Mouse (Mus musculus) midbrain, embryonic 11.5 days (tissue): Measurements from ENCODE around the gene Tfcp2. TPM values are rescaled to one million over a fixed set of nuclear protein-coding genes. Genes with fewer than 3 reads are reported as not detected.

Experiments
- ATAC-seq: fragments of 200-750 bp; cut with Nextera tagmentation; 2 replicates; pipeline ENCODE4 v1.8.0; 2017; ENCODE audit warnings: moderate TSS enrichment, moderate library complexity; ENCODE audit not compliant: low FRiP score
- DNase-seq: peaks from one replicate; pipeline ENCODE4 v3.0.0; 2015; ENCODE audit warnings: low spot score; ENCODE audit errors: missing footprints
- H3K27ac ChIP-seq: fragments of 300-500 bp; sonication (generic); 2 replicates; pipeline ENCODE4 v1.5.1; 2014; ENCODE audit warnings: low read depth, low read length
- H3K27me3 ChIP-seq: fragments of 300-500 bp; sonication (generic); 2 replicates; pipeline ENCODE4 v1.6.1; 2014; ENCODE audit warnings: mild to moderate bottlenecking, low read length, moderate library complexity, mixed read lengths; ENCODE audit not compliant: control insufficient read depth, insufficient read depth
- H3K36me3 ChIP-seq: fragments of 300-500 bp; sonication (generic); 2 replicates; pipeline ENCODE4 v1.6.1; 2014; ENCODE audit warnings: mild to moderate bottlenecking, low read length, moderate library complexity, mixed read lengths; ENCODE audit not compliant: control insufficient read depth, insufficient read depth
- H3K4me1 ChIP-seq: fragments of 300-500 bp; sonication (generic); 2 replicates; pipeline ENCODE4 v1.6.1; 2014; ENCODE audit warnings: low read length; ENCODE audit not compliant: control insufficient read depth, insufficient read depth
- H3K4me2 ChIP-seq: fragments of 300-500 bp; sonication (generic); 2 replicates; pipeline ENCODE4 v1.6.1; 2014; ENCODE audit warnings: mild to moderate bottlenecking, moderate library complexity
- H3K4me3 ChIP-seq: fragments of 300-500 bp; sonication (generic); 2 replicates; pipeline ENCODE4 v1.5.1; 2014; ENCODE audit warnings: low read depth, low read length
- H3K9ac ChIP-seq: fragments of 300-500 bp; sonication (generic); 2 replicates; pipeline ENCODE4 v1.6.1; 2014; ENCODE audit warnings: low read length
- H3K9me3 ChIP-seq: fragments of 300-500 bp; sonication (generic); 2 replicates; pipeline ENCODE4 v1.6.1; 2016; ENCODE audit warnings: low read length; ENCODE audit not compliant: control insufficient read depth
- WGBS: fragments of 180-500 bp; shearing (Covaris S2); extraction: QIAGEN DNeasy Blood & Tissue Kit; methylation state at CpG from one replicate; pipeline ENCODE4 v1.1.7; 2014; 5-methylcytosine and 5-hydroxymethylcytosine counted together
- polyA plus RNA-seq: library from polyadenylated mRNA; unstranded; fragments of >200 nt; fragmentation: Nextera tagmentation; extraction: Ambion mirVana; gene quantifications from 2 replicates; pipeline ENCODE4 v1.2.1, GENCODE M21; 2014

The Tfcp2 gene
- polyA plus RNA-seq, 1 experiment from 2014 or later = 29.9 TPM

DNA sequence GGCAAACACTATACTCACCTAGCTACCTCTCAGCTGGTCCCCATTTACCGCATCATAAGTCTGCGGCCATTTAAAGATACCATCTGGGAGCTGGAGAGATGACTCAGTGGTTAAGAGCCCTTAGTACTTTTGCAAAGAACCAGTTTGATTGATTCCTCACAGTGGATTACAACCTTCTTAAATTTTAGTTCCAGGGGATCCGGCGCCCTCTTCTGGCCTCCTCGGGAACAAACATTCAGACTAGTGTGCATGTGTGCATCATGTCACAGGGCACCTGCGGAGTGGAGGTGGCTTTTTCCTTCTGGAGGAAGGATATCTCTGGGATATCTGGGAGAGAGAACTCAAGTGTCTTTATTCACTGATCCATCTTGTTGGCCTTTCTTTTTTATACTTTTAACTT is 88.1 kb downstream of the Tfcp2 start:
- H3K9ac ChIP-seq = no peak overlapping the region
- no peaks in the 10 kb centered on the region for H3K27me3 ChIP-seq
- no peak for DNase-seq
- H3K4me1 ChIP-seq = peaks cover 6% of the 10 kb centered on the region; the same call in 1 of the 2 replicates
- no peaks in the 10 kb centered on the region for H3K9me3 ChIP-seq
- no peak for ATAC-seq
- H3K36me3 ChIP-seq = no peaks in the 10 kb centered on the region
- H3K27ac ChIP-seq = no peak overlapping the region
- WGBS = 27% methylated on average over 6 of the region's 6 CpGs
- H3K4me2 ChIP-seq = no peak overlapping the region
- no peak overlapping the region for H3K4me3 ChIP-seq

DNA sequence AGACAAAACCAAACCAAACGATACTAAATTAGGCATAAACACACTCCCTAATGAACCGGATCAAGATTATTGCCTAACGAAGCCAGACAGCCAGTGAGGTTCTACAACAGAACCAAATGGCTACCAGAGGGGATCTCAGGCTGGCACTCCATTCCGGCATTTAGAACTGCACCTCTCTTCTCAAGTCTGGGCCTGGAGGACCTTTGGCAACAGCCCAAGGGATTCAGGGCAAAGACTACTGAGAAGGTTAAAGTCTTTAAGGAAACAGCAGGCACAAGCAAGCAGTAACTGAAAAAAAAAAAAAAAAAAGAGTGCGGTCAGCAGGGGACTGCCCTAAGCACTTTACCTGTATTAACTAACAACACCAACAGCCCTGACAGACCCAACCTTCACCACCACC is 89.7 kb downstream of the Tfcp2 start:
- 86% methylated on average over 4 of the region's 5 CpGs for WGBS
- Histone ChIP-seq H3K27me3 (no peaks in the 10 kb centered on the region), H3K9me3 (no peaks in the 10 kb centered on the region), H3K36me3 (no peaks in the 10 kb centered on the region), H3K4me2 (no peak overlapping the region), H3K27ac (no peak overlapping the region), H3K9ac (no peak overlapping the region), H3K4me3 (no peak overlapping the region), H3K4me1 (no peaks in the 10 kb centered on the region)
- ATAC-seq (no peak), DNase-seq (no peak)

DNA sequence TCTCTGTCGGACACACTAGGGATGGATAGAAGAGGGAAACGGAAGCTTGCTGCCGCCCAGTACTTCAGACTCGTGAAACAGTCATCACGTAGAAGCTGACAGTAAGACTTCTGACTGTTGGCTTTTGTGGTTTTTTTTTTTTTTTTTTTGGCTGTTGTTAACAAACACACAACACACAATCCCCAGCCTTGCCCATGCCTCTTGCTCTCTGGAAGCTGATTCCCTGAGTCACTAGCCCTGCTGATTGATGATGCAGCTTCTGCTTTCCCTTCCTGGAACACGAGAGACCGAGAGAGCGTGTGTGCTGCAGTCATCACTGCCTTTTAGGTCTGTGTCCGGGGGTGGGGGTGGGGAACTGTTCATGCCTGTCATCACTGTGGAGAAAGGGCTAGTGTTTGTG is 90.2 kb downstream of the Tfcp2 start:
- Histone ChIP-seq H3K4me1 (no peaks in the 10 kb centered on the region), H3K4me3 (no peak overlapping the region), H3K4me2 (no peak overlapping the region), H3K9ac (no peak overlapping the region), H3K27me3 (no peaks in the 10 kb centered on the region), H3K9me3 (no peaks in the 10 kb centered on the region), H3K36me3 (no peaks in the 10 kb centered on the region), H3K27ac (no peak overlapping the region)
- no peak for ATAC-seq
- 84% methylated on average over 9 of the region's 9 CpGs for WGBS
- DNase-seq = no peak

GRCm38 (mm10) chr15:100460942-100461341 is 90.9 kb downstream of the Tfcp2 start:
- Histone ChIP-seq H3K4me2 (peak overlapping the region; percentile 3; the same call in 1 of the 2 replicates), H3K9me3 (no peaks in the 10 kb centered on the region), H3K9ac (no peak overlapping the region), H3K4me1 (no peaks in the 10 kb centered on the region), H3K4me3 (no peak overlapping the region), H3K36me3 (no peaks in the 10 kb centered on the region), H3K27me3 (no peaks in the 10 kb centered on the region), H3K27ac (no peak overlapping the region)
- ATAC-seq (0 out of 2 replicates have a peak, but pooled peaks have one; percentile 33), DNase-seq (no peak)
- 11% methylated on average over 12 of the region's 12 CpGs for WGBS

- 45% methylated on average over 10 of the region's 10 CpGs for WGBS
- Histone ChIP-seq H3K27me3 (no peaks in the 10 kb centered on the region), H3K36me3 (no peaks in the 10 kb centered on the region), H3K4me3 (no peak overlapping the region), H3K4me2 (no peak overlapping the region), H3K4me1 (no peaks in the 10 kb centered on the region), H3K27ac (no peak overlapping the region), H3K9me3 (no peaks in the 10 kb centered on the region), H3K9ac (no peak overlapping the region)
- peak; percentile 89 for DNase-seq
- ATAC-seq = no peak
Measured at GRCm38 (mm10) chr15:100458055-100458454, 93.8 kb downstream of the Tfcp2 start.

DNA sequence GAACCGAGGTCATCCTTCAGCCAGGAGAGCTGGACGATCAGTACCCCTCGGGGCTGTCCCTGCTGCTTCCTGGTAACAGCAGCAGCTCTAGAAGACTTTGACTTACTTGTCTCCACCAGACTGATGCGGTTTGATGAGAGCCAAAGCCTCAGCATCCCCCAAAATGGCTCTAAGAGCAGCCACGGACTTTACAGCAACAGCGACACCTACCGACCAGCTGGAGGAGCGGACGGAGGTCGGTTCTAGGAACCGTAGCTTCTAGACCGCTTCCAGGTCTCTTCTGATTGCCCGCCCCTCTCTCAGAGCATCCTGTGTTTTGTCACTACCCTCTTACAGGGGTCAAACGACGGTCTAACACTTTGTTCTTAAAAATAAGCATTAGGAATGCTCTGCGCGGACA is 94.5 kb downstream of the Tfcp2 start:
- ATAC-seq = peak; percentile 35; the same call in 1 of the 2 replicates
- Histone ChIP-seq H3K9me3 (no peaks in the 10 kb centered on the region), H3K9ac (no peak overlapping the region), H3K27me3 (no peaks in the 10 kb centered on the region), H3K4me3 (no peak overlapping the region), H3K4me1 (no peaks in the 10 kb centered on the region), H3K36me3 (no peaks in the 10 kb centered on the region), H3K4me2 (no peak overlapping the region), H3K27ac (no peak overlapping the region)
- peak; percentile 97 for DNase-seq
- 8% methylated on average over 17 of the region's 17 CpGs for WGBS

- 60% methylated on average over 7 of the region's 7 CpGs for WGBS
- no peak for DNase-seq
- Histone ChIP-seq H3K4me1 (no peaks in the 10 kb centered on the region), H3K4me2 (no peak overlapping the region), H3K9ac (no peak overlapping the region), H3K9me3 (no peaks in the 10 kb centered on the region), H3K4me3 (no peak overlapping the region), H3K36me3 (no peaks in the 10 kb centered on the region), H3K27me3 (no peaks in the 10 kb centered on the region), H3K27ac (no peak overlapping the region)
- ATAC-seq = no peak
Measured at GRCm38 (mm10) chr15:100456356-100456991, 95.3 kb downstream of the Tfcp2 start.

DNA sequence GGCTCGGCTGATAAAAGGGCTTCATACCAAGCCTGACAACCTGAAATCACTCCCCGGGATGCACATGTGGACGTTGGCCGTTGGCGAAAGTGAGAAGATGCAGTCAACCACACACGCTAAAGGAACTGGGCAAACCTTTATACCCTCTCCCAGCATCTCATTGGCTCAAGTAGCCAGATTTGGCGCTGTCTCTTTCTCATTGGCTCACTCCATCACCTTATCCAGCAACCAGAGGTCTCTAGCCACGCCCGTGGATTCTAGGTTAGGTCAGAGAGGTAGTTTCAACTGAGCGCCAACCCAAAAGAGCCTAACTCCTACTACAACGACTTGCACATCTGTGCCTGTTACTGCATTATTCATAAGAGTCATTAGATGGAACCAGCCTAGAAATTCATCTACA is 99.3 kb downstream of the Tfcp2 start:
- Histone ChIP-seq H3K9me3 (no peaks in the 10 kb centered on the region), H3K4me2 (no peak overlapping the region), H3K36me3 (no peaks in the 10 kb centered on the region), H3K4me3 (no peak overlapping the region), H3K27ac (no peak overlapping the region), H3K4me1 (no peaks in the 10 kb centered on the region), H3K27me3 (no peaks in the 10 kb centered on the region), H3K9ac (no peak overlapping the region)
- 83% methylated on average over 11 of the region's 11 CpGs for WGBS
- ATAC-seq (no peak), DNase-seq (no peak)

DNA sequence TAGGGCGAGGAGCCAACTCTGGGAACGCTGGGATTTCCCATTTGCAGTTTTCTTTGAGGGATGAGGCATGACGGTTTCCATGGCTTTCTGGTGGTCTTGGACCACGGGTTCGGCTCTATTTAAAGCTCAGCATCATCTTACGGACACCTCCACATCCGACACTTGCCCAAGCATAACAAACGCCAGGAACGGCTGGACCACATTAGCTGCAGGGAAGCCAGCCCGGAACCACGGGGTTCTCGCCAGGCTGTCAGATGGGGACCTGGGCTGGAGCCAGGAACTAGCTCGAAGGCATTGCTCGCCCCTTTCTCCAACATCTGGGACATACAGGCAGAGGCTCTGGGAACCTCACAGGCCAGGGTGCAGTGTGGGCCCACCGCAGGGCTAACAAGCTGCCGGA is 100.6 kb downstream of the Tfcp2 start:
- WGBS = 82% methylated on average over 16 of the region's 16 CpGs
- no peak for DNase-seq
- H3K9me3 ChIP-seq = no peaks in the 10 kb centered on the region

More for the DNA sequence above, 100.6 kb downstream of the Tfcp2 start:
- Histone ChIP-seq H3K27me3 (no peaks in the 10 kb centered on the region), H3K36me3 (no peaks in the 10 kb centered on the region), H3K4me3 (no peak overlapping the region), H3K9ac (no peak overlapping the region), H3K4me2 (no peak overlapping the region), H3K4me1 (no peaks in the 10 kb centered on the region), H3K27ac (no peak overlapping the region)
- ATAC-seq = no peak
